Mouse (Mus musculus): ENCODE data around the gene Syne1.

GRCm38 (mm10) chr10:5239680-5240079, 311.6 kb downstream of the Syne1 start:
- TF ChIP-seq CTCF (IDR thresholded peaks at IDR 0.05; ENCODE audit: low read depth): no peak
- TF ChIP-seq EP300 (optimal IDR thresholded peaks at IDR 0.05): no peak
